Mouse (Mus musculus): Measurements from ENCODE around the gene Prcc. TPM values are rescaled to one million over a fixed set of nuclear protein-coding genes. Genes with fewer than 3 reads are reported as not detected.

The Prcc gene
- polyA plus RNA-seq (2015; fragmentation: Nextera tagmentation; extraction: Ambion mirVana) = 9.0 and 10.1 TPM in 2 replicates

DNA sequence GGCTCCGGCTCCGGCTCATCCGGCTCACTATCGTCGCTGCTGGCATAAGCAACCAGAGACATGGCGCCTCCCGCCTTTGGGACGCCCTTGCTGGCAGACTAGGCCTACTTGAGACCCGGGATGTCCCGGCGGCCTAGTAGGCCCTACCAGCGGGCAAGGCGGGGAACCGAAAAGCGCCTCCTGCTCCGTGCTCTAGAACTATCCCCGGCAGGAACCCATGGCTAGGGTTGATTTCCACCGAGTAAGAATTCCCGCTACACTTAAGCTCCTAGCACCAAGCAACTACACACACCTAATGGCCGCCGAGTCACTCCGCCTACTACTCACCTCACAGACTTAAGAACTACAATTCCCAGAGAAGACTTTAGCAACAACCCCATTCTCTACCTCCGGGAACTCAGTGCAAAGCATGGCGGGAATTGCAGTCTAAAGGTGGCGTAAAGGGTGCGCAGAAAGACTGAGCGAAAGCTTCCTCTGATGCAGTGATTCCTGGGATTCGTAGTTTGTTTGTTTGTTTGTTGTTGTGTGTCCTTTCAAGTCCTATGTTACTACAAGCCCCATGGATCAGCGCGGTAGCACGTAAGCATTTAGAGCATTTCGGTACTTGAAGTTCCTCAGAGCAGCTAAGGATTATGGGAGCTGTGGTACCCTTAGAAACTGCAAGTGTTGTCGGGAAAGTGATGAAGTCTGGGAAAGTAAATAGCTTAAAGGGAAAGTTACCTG is at the start of gene Prcc:
Gene Prcc (minus strand): TSS at position 328 of the 723 bp plus-strand sequence.

DNA sequence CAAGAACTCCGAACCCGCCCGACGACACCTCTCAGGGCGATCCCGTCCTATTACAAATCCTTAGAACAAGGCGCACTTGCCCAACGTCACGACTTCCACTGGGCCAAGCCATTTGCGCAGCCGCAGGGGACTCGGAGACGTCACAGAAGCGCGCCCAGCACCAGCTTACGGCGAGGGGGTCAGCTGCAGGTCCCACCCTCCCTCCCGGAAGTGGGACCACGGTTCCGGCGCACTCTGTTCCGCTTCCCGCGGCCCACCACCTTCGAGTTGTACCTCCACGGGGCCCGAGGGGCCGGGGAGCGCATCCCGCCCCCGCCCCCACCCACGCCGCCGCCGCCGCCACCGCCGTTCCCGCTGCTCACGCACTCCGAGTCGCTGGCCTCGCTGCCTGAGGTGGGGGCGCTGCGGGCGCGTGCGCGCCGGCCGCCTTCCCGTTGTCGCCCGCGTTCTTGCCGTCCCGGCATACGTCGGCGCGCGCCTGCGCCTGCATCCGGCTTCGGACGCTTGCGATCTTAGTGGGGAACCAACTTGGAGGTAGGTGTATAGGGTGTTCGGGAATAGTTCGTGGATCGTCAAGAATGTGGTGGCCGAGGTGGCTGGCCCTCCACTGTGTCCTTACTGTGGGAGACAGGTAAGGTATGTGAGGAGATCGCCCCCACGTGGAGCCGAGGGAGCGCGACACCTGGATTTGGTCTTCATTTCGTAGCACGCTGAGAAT is 44.8 kb upstream of the Prcc start, which contains the start of the genes Isg20l2 and Rrnad1:
Gene Isg20l2 (plus strand): TSS at position 237 of the 718 bp plus-strand sequence.
Gene Rrnad1 (minus strand): TSS at position 640 of the 718 bp plus-strand sequence.

DNA sequence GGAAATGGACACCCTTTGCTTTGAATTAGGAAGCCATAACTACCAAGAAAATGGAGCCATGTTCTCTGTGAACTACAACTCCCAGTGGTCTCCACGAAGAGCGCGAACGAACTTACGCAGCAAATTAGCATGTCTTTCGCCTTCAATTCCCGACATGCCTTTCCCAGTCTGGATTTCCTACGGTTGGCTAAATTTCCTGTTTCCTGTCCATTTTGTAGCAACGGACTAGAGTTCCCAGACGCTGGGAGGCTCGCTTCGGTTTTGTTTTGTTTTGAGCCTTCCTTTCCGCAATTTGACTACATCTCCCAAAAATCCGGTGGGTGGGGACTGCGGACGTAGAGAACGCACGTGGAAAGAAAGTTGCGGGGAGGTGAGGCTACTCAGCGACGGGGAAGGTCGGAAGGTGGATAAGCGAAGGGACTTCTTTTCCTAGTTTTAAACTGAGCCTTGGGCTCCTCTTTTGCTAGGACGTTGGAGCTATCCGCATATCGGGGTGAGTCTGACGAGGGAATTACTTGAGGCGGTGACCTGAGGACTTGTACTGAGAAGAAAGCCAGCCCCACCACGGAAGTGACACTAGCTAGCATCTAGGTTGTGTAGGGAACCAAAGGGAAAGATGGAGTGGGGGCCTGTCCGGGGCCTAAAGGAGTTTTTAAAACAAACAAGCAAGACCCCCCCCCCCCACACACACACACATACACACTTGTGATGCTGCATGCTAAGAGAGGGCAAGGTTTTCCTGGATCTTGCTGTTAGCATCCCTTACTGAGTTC is 34.1 kb upstream of the Prcc start, which contains the start of gene Mrpl24:
Gene Mrpl24 (plus strand): TSS at position 171 of the 773 bp plus-strand sequence.

DNA sequence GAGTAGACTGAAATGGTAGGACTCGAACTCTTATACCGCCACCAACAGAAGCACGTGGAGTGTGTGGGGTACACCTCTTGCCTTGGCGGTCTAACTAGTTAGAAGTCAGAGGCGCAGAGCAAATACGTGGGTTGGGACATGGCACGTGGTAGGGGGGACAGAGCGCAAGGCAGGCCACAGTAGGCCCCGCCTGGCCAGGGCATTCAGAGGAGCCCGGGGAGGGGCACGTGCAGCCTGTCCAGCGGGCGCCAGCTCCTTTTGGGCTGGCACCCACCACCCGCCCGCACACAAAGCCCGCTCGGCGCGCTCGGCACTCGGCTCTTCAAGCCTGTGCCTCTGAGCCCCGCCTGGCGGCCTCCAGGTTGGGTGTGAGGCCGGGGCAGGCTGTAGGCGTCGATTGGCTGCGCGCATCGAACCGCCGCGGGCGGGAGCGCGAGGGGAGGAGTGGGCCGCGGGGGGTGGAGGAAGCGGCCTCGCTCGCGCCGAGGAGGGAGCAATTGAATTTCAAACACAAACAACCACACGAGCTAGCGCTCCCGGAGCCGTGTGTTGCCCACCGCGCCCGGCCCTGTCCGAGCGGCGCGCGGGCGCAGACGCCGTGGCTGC is 20.6 kb upstream of the Prcc start, which contains the start of gene Hdgf:
Gene Hdgf (plus strand): TSS at position 442 of the 606 bp plus-strand sequence.

DNA sequence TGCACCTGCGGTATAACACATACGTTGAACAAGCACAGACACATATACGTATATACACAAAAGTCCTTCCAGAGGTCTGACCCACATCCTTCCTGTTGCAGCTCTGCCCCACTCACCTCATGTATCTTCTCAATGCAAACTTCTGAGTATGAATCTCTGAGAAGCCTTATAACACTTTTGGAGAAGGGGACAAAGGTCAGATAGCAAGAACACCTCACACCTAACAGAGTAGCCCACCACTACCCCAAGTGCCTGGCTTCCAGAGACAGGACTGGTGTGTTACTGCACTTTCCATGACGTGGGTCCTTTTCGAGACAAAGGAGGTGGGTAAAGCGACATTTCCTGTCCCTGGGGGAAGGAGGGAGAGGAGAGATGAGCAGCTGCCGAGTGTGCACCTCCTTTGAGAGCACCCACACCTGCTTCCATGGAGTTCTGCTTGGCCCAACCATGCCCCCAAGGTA is 38.7 kb downstream of the Prcc start, which contains the start of gene Sh2d2a:
Gene Sh2d2a (plus strand): TSS at position 106 of the 461 bp plus-strand sequence.

DNA sequence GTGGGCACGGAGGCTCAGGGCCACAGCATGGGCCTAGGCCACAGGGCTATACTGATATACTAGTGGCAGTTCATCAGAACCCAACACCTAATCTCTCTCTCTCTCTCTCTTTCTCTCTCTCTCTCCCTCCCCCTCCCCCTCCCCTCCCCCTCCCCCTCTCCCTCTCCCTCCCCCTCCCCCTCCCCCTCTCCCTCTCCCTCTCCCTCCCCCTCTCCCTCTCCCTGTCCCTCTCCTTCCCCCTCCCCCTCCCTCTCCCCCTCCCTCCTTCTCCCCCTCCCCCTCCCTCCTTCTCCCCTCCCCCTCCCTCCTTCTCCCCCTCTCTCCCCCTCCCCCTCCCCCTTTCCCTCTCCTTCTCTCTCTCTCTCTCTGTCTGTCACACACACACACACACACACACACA is 61.2 kb downstream of the Prcc start, which contains the start of gene Pear1:
Gene Pear1 (minus strand): TSS at position 101 of the 400 bp plus-strand sequence.

Other genes with a start within 250 kb of the Prcc start
- 0.17 and 0.23 TPM in 2 replicates for gene Lrrc71, start 137.0 kb downstream of the Prcc start, polyA plus RNA-seq (2015; fragmentation: Nextera tagmentation; extraction: Ambion mirVana)
- 0.06 and 0.18 TPM in 2 replicates for gene Ntrk1, start 90.4 kb downstream of the Prcc start, polyA plus RNA-seq (2015; fragmentation: Nextera tagmentation; extraction: Ambion mirVana)
- not detected in 2 replicates for gene Insrr, start 88.7 kb downstream of the Prcc start, polyA plus RNA-seq (2015; fragmentation: Nextera tagmentation; extraction: Ambion mirVana)
- gene Pear1, start 61.3 kb downstream of the Prcc start, polyA plus RNA-seq (2015; fragmentation: Nextera tagmentation; extraction: Ambion mirVana) = 10.1 and 11.7 TPM in 2 replicates
- 0.79 and 1.2 TPM in 2 replicates for gene Sh2d2a, start 38.9 kb downstream of the Prcc start, polyA plus RNA-seq (2015; fragmentation: Nextera tagmentation; extraction: Ambion mirVana)
- 277 and 306 TPM in 2 replicates for gene Hdgf, start 20.7 kb upstream of the Prcc start, polyA plus RNA-seq (2015; fragmentation: Nextera tagmentation; extraction: Ambion mirVana)
- 55.8 and 56.3 TPM in 2 replicates for gene Mrpl24, start 33.9 kb upstream of the Prcc start, polyA plus RNA-seq (2015; fragmentation: Nextera tagmentation; extraction: Ambion mirVana)
- gene Isg20l2, start 44.7 kb upstream of the Prcc start, polyA plus RNA-seq (2015; fragmentation: Nextera tagmentation; extraction: Ambion mirVana) = 31.2 TPM in 2 replicates
- gene Rrnad1, start 45.1 kb upstream of the Prcc start, polyA plus RNA-seq (2015; fragmentation: Nextera tagmentation; extraction: Ambion mirVana) = 8.6 and 9.3 TPM in 2 replicates
- 0.13 and 0.23 TPM in 2 replicates for gene Crabp2, start 63.1 kb upstream of the Prcc start, polyA plus RNA-seq (2015; fragmentation: Nextera tagmentation; extraction: Ambion mirVana)
- 3.8 and 4.2 TPM in 2 replicates for gene Nes, start 85.5 kb upstream of the Prcc start, polyA plus RNA-seq (2015; fragmentation: Nextera tagmentation; extraction: Ambion mirVana)
- gene Bcan, start 114.6 kb upstream of the Prcc start, polyA plus RNA-seq (2015; fragmentation: Nextera tagmentation; extraction: Ambion mirVana) = 0.04 TPM in 1 of 2 replicates, not detected in the other
- gene Hapln2, start 142.0 kb upstream of the Prcc start, polyA plus RNA-seq (2015; fragmentation: Nextera tagmentation; extraction: Ambion mirVana) = not detected in 2 replicates
- 24.4 and 25.0 TPM in 2 replicates for gene Gpatch4, start 157.5 kb upstream of the Prcc start, polyA plus RNA-seq (2015; fragmentation: Nextera tagmentation; extraction: Ambion mirVana)
- gene Naxe, start 172.9 kb upstream of the Prcc start, polyA plus RNA-seq (2015; fragmentation: Nextera tagmentation; extraction: Ambion mirVana) = 54.5 and 63.5 TPM in 2 replicates
- gene Ttc24, start 192.7 kb upstream of the Prcc start, polyA plus RNA-seq (2015; fragmentation: Nextera tagmentation; extraction: Ambion mirVana) = not detected in 2 replicates
- gene Iqgap3, start 196.4 kb upstream of the Prcc start, polyA plus RNA-seq (2015; fragmentation: Nextera tagmentation; extraction: Ambion mirVana) = 8.6 and 9.2 TPM in 2 replicates